Mouse (Mus musculus) cerebellum, adult 11-12 months (tissue): Measurements from ENCODE around the gene Ifi214.
"Not testable (repeated sequence)": the region's sequence is repeated elsewhere in the genome, so short reads cannot be mapped to it uniquely, and the experiment has no call there.

Experiments
- DNase-seq: peaks from one replicate; pipeline ENCODE4 v3.0.0; 2022

Ifi214 gene

GRCm38 (mm10) chr1:173535791-173536190 lies at the start of gene Ifi214:
TSS of gene Ifi214 (minus strand) at chr1:173535957.
- DNase-seq = not testable (repeated sequence)

DNA sequence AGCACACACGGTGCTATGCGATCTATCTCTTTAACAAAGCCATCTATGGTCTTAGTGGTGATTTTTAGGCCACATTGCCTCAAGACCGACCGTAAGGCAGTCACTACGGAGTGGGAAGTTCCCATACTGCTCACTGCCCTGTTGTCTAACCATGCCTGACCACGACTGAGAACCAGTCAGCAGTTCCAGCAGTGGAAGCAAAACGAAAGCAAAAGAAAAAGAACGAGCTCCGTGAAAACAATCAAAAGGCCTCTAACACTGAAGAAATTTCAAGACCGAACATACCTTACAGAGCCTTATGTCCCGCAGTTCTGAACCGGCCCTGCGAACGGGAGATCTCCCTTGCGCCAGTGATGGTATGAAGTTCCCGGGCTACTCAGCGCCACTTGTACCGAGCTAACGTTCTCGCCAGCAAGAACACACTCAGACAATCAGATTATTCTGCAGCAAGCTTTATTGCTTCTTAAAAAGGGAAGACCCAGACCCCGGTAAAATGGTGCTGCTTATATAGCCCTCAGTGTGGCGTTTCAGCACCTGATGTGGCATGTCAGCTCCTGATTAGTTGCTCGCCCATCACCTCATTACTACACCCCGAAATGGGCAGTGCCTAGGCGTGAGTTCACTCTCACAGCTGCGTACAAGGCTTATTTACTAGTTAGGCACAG lies 44.3 kb upstream of the Ifi214 start:
- no peak for DNase-seq

DNA sequence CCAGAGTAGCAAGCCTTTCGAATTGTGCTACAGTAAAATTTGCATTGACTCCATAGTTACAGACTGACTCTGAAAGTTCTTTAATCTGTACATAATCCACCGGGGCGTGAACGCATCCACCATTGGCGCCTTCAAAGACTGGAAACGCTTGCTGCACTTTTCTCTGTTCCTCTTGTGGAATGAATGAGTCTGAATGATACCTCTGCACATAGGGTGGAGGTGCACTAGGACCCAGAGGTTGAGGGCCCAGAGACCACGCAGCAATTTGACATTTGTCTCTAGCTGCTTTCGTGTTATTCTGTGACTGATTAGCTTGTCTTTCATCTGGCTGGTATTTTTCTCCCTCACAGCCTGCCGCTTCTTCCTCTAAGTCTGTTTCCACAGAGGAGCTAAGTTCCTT lies 43.3 kb upstream of the Ifi214 start:
- DNase-seq = no peak

DNA sequence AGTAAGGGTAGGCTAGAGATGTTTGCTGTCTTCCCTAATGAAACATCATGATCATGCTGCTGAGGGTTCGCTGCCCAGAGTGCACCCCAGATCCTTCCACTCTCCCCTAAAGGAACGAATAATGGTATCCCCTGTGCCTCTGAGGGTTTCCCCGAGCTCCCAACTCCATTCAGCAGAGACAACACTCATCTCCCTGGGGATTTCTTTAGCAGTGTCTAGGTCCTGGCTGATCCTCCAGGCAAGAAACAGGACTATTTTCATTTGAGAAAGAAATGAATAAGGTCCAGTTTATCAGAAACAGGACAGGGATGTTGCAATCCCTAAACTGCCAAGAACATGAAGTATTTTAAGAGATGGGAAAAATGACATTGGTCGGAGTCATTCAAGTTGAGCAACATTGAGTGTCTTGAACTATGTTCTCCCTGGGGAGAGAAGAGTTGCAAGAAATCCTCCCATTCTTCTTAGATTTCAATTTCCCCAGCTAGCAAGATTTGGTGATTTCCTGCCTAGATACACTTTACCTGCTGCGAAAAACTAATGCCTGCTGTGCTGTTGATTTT lies 14.8 kb upstream of the Ifi214 start:
- DNase-seq = not testable (repeated sequence)

- not testable (repeated sequence) for DNase-seq
These were observed 13.0 kb upstream of the Ifi214 start for GRCm38 (mm10) chr1:173548798-173549197.

DNA sequence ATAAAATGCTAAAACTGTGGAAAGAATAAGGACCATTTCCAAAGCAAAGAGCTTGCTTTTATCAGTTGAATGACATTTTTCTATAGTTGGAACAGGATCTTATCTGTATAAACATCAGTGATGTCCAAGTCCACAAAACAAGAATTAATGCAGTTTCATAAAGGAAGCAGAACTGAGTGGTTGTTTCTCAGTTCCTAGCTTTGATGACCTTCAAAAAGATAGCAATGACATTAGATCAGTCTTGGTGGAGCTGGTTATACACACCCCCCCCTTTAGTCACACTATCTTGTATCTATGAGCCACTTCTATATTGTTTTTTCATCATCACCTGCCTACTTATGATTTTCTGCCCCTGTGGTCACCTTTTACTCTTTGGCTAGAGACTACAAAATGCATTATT lies 14.3 kb downstream of the Ifi214 start:
- no peak for DNase-seq

DNA sequence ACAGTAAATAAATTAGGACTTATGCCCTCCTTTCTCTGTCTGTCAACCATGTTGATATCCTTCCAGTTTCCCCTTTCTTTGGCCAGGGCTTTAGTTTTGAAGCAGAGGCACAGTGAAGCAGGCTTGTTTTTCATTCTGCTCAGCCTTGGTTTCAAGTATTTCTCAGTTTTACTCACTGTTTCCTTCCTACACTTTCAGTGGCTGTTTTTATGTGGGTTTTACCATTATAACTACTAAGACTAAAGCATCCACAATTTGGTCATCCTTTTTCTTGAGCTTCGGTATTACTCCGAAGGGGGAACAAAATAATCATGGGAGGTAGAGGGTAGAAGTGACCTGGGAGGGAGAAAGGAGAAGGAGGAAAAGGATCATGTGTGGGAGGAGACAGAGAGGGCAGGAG lies 25.2 kb downstream of the Ifi214 start:
- not testable (repeated sequence) for DNase-seq

- DNase-seq = not testable (repeated sequence)
These were observed 44.3 kb downstream of the Ifi214 start for GRCm38 (mm10) chr1:173491483-173491882.

- DNase-seq = not testable (repeated sequence)
These were observed 44.8 kb downstream of the Ifi214 start, which contains the start of gene Ifi206 for GRCm38 (mm10) chr1:173490812-173491480. TSS of gene Ifi206 (minus strand) at chr1:173491041.

GRCm38 (mm10) chr1:173481182-173481574 lies 54.6 kb downstream of the Ifi214 start:
- DNase-seq = not testable (repeated sequence)

DNA sequence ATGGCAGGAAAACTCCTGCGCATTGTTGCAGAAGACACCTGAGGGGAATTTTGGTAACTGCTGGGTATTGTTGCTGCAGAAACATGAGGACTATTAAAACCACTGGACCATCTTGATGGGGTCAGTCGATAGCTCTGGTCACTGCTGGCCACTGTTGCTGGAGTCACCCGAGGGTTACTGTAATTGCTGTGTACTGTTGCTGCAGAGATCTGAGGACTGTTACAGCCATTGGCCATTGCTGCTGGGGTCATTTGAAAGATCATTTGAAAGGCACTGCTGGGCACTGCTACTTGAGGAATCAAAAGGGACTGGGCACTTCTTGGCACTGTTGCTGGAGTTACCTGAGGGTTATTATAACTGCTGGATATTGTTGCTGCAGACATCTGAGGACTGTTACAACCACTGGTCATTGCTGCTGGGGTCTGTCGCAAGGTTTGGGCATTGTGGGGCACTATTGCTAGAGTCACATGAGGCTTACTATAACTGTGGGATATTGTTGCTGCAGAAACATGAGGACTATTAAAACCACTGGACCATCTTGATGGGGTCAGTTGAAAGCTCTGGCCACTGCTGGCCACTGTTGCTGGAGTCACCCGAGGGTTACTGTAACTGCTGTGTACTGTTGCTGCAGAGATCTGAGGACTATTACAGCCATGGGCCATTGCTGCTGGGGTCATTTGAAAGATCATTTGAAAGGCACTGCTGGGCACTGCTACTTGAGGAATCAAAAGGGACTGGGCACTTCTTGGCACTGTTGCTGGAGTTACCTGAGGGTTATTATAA lies 55.2 kb downstream of the Ifi214 start:
- not testable (repeated sequence) for DNase-seq
